In genomic region chr9:46256177-46256576, GRCm38 (mm10) we compare ENCODE assay signal across 49 mouse cellular contexts. TPM values are rescaled to one million over a fixed set of nuclear protein-coding genes. Genes with fewer than 3 reads are reported as not detected.
"Had no signal": no experiment of that assay in that cellular context is flagged by ENCODE, and none has a peak within 500 bp of the region (broad histone marks: within the 10 kb centered on the region; RNA-seq: fewer than 3 reads in every experiment).

No protein-coding gene starts in this region.

- H3K4me1 ChIP-seq: heart, embryonic 10.5 days; heart, embryonic 13.5 days; heart, embryonic 15.5 days; hindbrain, embryonic 12.5 days; hindbrain, embryonic 13.5 days; hindbrain, embryonic 15.5 days; intestine, embryonic 15.5 days; kidney, embryonic 15.5 days had no signal

- H3K27ac ChIP-seq: heart, embryonic 10.5 days; heart, embryonic 13.5 days; heart, embryonic 15.5 days; hindbrain, embryonic 10.5 days; hindbrain, embryonic 12.5 days; hindbrain, embryonic 13.5 days; hindbrain, embryonic 14.5 days; hindbrain, embryonic 15.5 days; hindbrain, postnatal 0 days; intestine, embryonic 15.5 days; kidney, embryonic 15.5 days; kidney, postnatal 0 days; layer of hippocampus, adult 2 months had no signal

- H3K36me3 ChIP-seq: heart, embryonic 10.5 days; heart, embryonic 12.5 days; heart, embryonic 13.5 days; heart, embryonic 15.5 days; hindbrain, embryonic 10.5 days; hindbrain, embryonic 12.5 days; hindbrain, embryonic 13.5 days; hindbrain, embryonic 15.5 days; intestine, embryonic 15.5 days; kidney, embryonic 15.5 days had no signal

- ATAC-seq: hindbrain, embryonic 16.5 days; hindbrain, postnatal 0 days; inflammation-experienced regulatory T-cells, adult 6 months; intestine, embryonic 15.5 days; intestine, embryonic 16.5 days; intestine, postnatal 0 days had no signal

- H3K27me3 ChIP-seq: heart, embryonic 12.5 days; heart, embryonic 13.5 days; heart, embryonic 15.5 days; hindbrain, embryonic 15.5 days; intestine, embryonic 15.5 days; kidney, embryonic 15.5 days had no signal

- H3K9me3 ChIP-seq: heart, embryonic 10.5 days; heart, embryonic 12.5 days; heart, embryonic 13.5 days; heart, embryonic 15.5 days; hindbrain, embryonic 10.5 days; hindbrain, embryonic 12.5 days; hindbrain, embryonic 13.5 days; hindbrain, embryonic 15.5 days; intestine, embryonic 15.5 days; kidney, embryonic 15.5 days had no signal

- H3K4me3 ChIP-seq: heart, embryonic 10.5 days; heart, embryonic 12.5 days; heart, embryonic 13.5 days; heart, embryonic 15.5 days; hindbrain, embryonic 10.5 days; hindbrain, embryonic 12.5 days; hindbrain, embryonic 13.5 days; hindbrain, embryonic 15.5 days; intestine, embryonic 15.5 days; kidney, embryonic 15.5 days; layer of hippocampus, adult 2 months had no signal

- H3K9ac ChIP-seq: heart, embryonic 12.5 days; heart, embryonic 13.5 days; heart, embryonic 15.5 days; hindbrain, embryonic 12.5 days; hindbrain, embryonic 13.5 days; hindbrain, embryonic 14.5 days; hindbrain, embryonic 15.5 days; intestine, embryonic 15.5 days; kidney, embryonic 15.5 days had no signal

- DNase-seq: heart, postnatal 10 days; heart, postnatal 14 days; heart, postnatal 36 days; heart, postnatal 4 days; kidney, adult 11 months; kidney, adult 18-20 months; kidney, adult 9 months; kidney, postnatal 10 days; kidney, postnatal 14 days; kidney, postnatal 25 days; kidney, postnatal 36 days; kidney, postnatal 4 days; layer of hippocampus, adult 9-11 months; layer of hippocampus, postnatal 36 days had no signal

- H3K4me2 ChIP-seq: heart, embryonic 11.5 days; heart, embryonic 12.5 days; heart, embryonic 13.5 days; heart, embryonic 15.5 days; hindbrain, embryonic 12.5 days; hindbrain, embryonic 13.5 days; hindbrain, embryonic 14.5 days; hindbrain, embryonic 15.5 days; intestine, embryonic 15.5 days; kidney, embryonic 15.5 days had no signal

RNA-seq across cellular contexts. Expression of gene Apoa5, which starts 12.3 kb away (rescaled TPM):
- total RNA-seq: heart, adult 8-10 months; heart, postnatal 10 days; heart, postnatal 14 days; heart, postnatal 25 days; heart, postnatal 36 days; heart, postnatal 4 days; hematopoietic stem cell, adult 5-6 weeks; layer of hippocampus, adult 18-20 months; layer of hippocampus, adult 2 months; layer of hippocampus, adult 8-10 months; layer of hippocampus, postnatal 10 days; layer of hippocampus, postnatal 14 days; layer of hippocampus, postnatal 25 days; layer of hippocampus, postnatal 36 days; left cerebral cortex, adult 18-20 months had no signal
- polyA plus RNA-seq: heart, embryonic 11.5 days; heart, embryonic 12.5 days; heart, embryonic 13.5 days; heart, embryonic 14.5 days; heart, embryonic 15.5 days; heart, embryonic 16.5 days; heart, postnatal 0 days; hindbrain, embryonic 11.5 days; hindbrain, embryonic 13.5 days; hindbrain, embryonic 14.5 days; hindbrain, embryonic 15.5 days; hindbrain, embryonic 16.5 days; hindbrain, postnatal 0 days; inflammation-experienced regulatory T-cells, adult 6 months; intestine, embryonic 14.5 days; kidney, embryonic 14.5 days; kidney, embryonic 15.5 days; kidney, embryonic 16.5 days had no signal

RNA-seq across cellular contexts. Expression of gene Apoa4, which starts 15.7 kb away (rescaled TPM):
- total RNA-seq: heart, adult 8-10 months; heart, postnatal 10 days; heart, postnatal 25 days; heart, postnatal 36 days; heart, postnatal 4 days; hematopoietic stem cell, adult 5-6 weeks; hindbrain, postnatal 0 days; layer of hippocampus, adult 18-20 months; layer of hippocampus, adult 2 months; layer of hippocampus, adult 8-10 months; layer of hippocampus, postnatal 10 days; layer of hippocampus, postnatal 14 days; layer of hippocampus, postnatal 25 days; layer of hippocampus, postnatal 36 days; left cerebral cortex, adult 18-20 months had no signal
- polyA plus RNA-seq: heart, embryonic 11.5 days; heart, embryonic 13.5 days; heart, embryonic 14.5 days; heart, postnatal 0 days; hindbrain, embryonic 10.5 days; hindbrain, embryonic 11.5 days; hindbrain, embryonic 12.5 days; hindbrain, embryonic 13.5 days; hindbrain, embryonic 14.5 days; hindbrain, embryonic 15.5 days; hindbrain, embryonic 16.5 days; hindbrain, postnatal 0 days; inflammation-experienced regulatory T-cells, adult 6 months; kidney, embryonic 14.5 days; kidney, embryonic 15.5 days had no signal

RNA-seq across cellular contexts. Expression of gene Apoc3, which starts 20.7 kb away (rescaled TPM):
- total RNA-seq: heart, adult 8-10 months; heart, postnatal 10 days; heart, postnatal 14 days; heart, postnatal 25 days; heart, postnatal 36 days; heart, postnatal 4 days; hematopoietic stem cell, adult 5-6 weeks; hindbrain, postnatal 0 days; layer of hippocampus, postnatal 10 days; layer of hippocampus, postnatal 14 days had no signal
- polyA plus RNA-seq: heart, embryonic 10.5 days; heart, embryonic 11.5 days; heart, embryonic 12.5 days; heart, embryonic 13.5 days; heart, embryonic 14.5 days; heart, embryonic 15.5 days; heart, postnatal 0 days; hindbrain, embryonic 10.5 days; hindbrain, embryonic 11.5 days; hindbrain, embryonic 12.5 days; hindbrain, embryonic 13.5 days; hindbrain, embryonic 14.5 days; hindbrain, embryonic 15.5 days; hindbrain, embryonic 16.5 days; hindbrain, postnatal 0 days; inflammation-experienced regulatory T-cells, adult 6 months; kidney, embryonic 14.5 days had no signal
